In the genomic region with DNA sequence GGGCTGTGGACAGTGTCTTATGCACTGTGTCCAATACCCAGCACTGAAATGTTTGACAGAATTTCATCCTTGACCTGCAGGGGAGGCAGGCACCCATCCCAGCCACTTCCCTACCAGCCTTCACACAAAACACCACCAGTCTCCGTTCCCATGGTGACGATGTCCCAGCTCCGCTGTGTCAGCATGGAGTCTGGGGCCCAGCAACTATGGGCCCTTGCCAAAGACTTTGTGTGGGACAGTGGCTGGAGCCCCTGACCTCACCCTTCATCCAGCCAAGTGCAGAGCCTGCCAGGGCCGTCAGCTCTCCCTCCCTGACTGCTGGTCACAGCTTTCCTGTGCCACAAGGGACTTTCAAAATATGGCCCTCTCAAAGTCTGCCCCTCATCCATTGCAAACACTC, we compare ENCODE assay signal across 9 mouse cellular contexts. TPM values are rescaled to one million over a fixed set of nuclear protein-coding genes. Genes with fewer than 3 reads are reported as not detected.
DNase-seq lines count a peak whose midpoint lies in the region; ATAC-seq and TF ChIP-seq lines count a peak whose summit lies in the region.
"Had no signal": no experiment of that assay in that cellular context is flagged by ENCODE, and none has a peak within 500 bp of the region (broad histone marks: within the 10 kb centered on the region; RNA-seq: fewer than 3 reads in every experiment).

No protein-coding gene starts in this region.

- H3K4me2 ChIP-seq in heart, embryonic 12.5 days = no peak overlapping the region
- H3K4me2 ChIP-seq in hindbrain, embryonic 16.5 days (ENCODE audit: low read length) = no peak overlapping the region

- no peak overlapping the region for H3K4me3 ChIP-seq in heart, embryonic 12.5 days
- no peak overlapping the region for H3K4me3 ChIP-seq in hindbrain, embryonic 16.5 days (ENCODE audit: low read length)
- no peak overlapping the region for H3K4me3 ChIP-seq in small intestine, adult 2 months (ENCODE audit: low read depth, low read length)

- no peaks in the 10 kb centered on the region for H3K9me3 ChIP-seq in heart, embryonic 12.5 days (replicated peaks)
- H3K9me3 ChIP-seq in hindbrain, embryonic 16.5 days (ENCODE audit: control insufficient read depth, low read length) = no peaks in the 10 kb centered on the region

- peaks cover 17% of the 10 kb centered on the region for H3K36me3 ChIP-seq in heart, embryonic 12.5 days
- peaks cover 7% of the 10 kb centered on the region for H3K36me3 ChIP-seq in hindbrain, embryonic 16.5 days (ENCODE audit: control insufficient read depth, insufficient read depth, low read length)
- H3K36me3 ChIP-seq in small intestine, adult 2 months (ENCODE audit: control insufficient read depth, insufficient read depth, low read length) = peaks cover 23% of the 10 kb centered on the region

- no peak overlapping the region for H3K9ac ChIP-seq in heart, embryonic 12.5 days
- no peak overlapping the region for H3K9ac ChIP-seq in hindbrain, embryonic 16.5 days (ENCODE audit: low read depth, low read length)

- no peak for ATAC-seq in heart, embryonic 12.5 days (ENCODE audit: insufficient number of reproducible peaks, low FRiP score)
- peak; percentile 73 for ATAC-seq in hindbrain, embryonic 16.5 days

- H3K27me3 ChIP-seq in heart, embryonic 12.5 days (replicated peaks) = no peaks in the 10 kb centered on the region
- no peaks in the 10 kb centered on the region for H3K27me3 ChIP-seq in hindbrain, embryonic 16.5 days (replicated peaks; ENCODE audit: control insufficient read depth, insufficient read depth, low read length)
- no peaks in the 10 kb centered on the region for H3K27me3 ChIP-seq in small intestine, adult 2 months (ENCODE audit: control insufficient read depth, insufficient read depth, low read length)

- H3K4me1 ChIP-seq in heart, embryonic 12.5 days (replicated peaks) = peaks cover 46% of the 10 kb centered on the region
- H3K4me1 ChIP-seq in hindbrain, embryonic 16.5 days (ENCODE audit: control insufficient read depth, insufficient read depth, low read depth, low read length) = peaks cover 8% of the 10 kb centered on the region
- peaks cover 3% of the 10 kb centered on the region for H3K4me1 ChIP-seq in small intestine, adult 2 months (ENCODE audit: control insufficient read depth, insufficient read depth, insufficient read length, low read length)

- 0 out of 2 replicates have a peak, but pooled peaks have one; percentile 7 for TF ChIP-seq POLR2A in small intestine, adult 2 months (IDR thresholded peaks at IDR 0.05; ENCODE audit: low read depth, low read length)

- peak; percentile 98 for DNase-seq in heart, adult 11 months
- peak; percentile 79 to 87 for DNase-seq in right cerebral cortex, postnatal 10 days (ENCODE audit: low spot score in 2 of 2)
- no peak for DNase-seq in right cerebral cortex, postnatal 14 days
- no peak for DNase-seq in spleen, postnatal 14 days (ENCODE audit: low spot score in 2 of 2)
- no peak for DNase-seq in frontal cortex, postnatal 25 days (ENCODE audit: low spot score in 2 of 2)
- DNase-seq: thymus, adult 2 months had no signal

- WGBS in heart, embryonic 12.5 days = 76% methylated on average over 4 of the region's 4 CpGs
- 50% methylated on average over 4 of the region's 4 CpGs for WGBS in hindbrain, embryonic 16.5 days
- 90% methylated on average over 4 of the region's 4 CpGs for WGBS in small intestine, adult 2 months

- no peak overlapping the region for H3K27ac ChIP-seq in heart, embryonic 12.5 days (ENCODE audit: poor library complexity, severe bottlenecking)
- no peak overlapping the region; the same call in 1 of the 2 replicates for H3K27ac ChIP-seq in hindbrain, embryonic 16.5 days (ENCODE audit: low read depth, low read length)
- no peak overlapping the region for H3K27ac ChIP-seq in small intestine, adult 2 months (ENCODE audit: insufficient read depth, low read depth, low read length)

- TF ChIP-seq CTCF in small intestine, adult 2 months (IDR thresholded peaks at IDR 0.05; ENCODE audit: extremely low read depth, insufficient read length, insufficient replicate concordance, low read depth, low read length) = no peak

RNA-seq across cellular contexts. Expression of gene Cotl1, which starts 16.2 kb away (rescaled TPM):
- 40.6 and 54.2 TPM in 2 replicates for polyA plus RNA-seq in heart, embryonic 12.5 days (2016; fragmentation: Nextera tagmentation; extraction: Ambion mirVana)
- 112 and 127 TPM in 2 replicates for polyA plus RNA-seq in hindbrain, embryonic 16.5 days (2015; fragmentation: Nextera tagmentation; extraction: Ambion mirVana)
- 206 and 264 TPM in 2 replicates for polyA plus RNA-seq in small intestine, adult 2 months (2012; rRNA removed)

RNA-seq across cellular contexts. Expression of gene Klhl36, which starts 38.0 kb away (rescaled TPM):
- polyA plus RNA-seq in heart, embryonic 12.5 days (2016; fragmentation: Nextera tagmentation; extraction: Ambion mirVana) = 10.3 and 12.5 TPM in 2 replicates
- polyA plus RNA-seq in hindbrain, embryonic 16.5 days (2015; fragmentation: Nextera tagmentation; extraction: Ambion mirVana) = 20.3 and 20.5 TPM in 2 replicates
- polyA plus RNA-seq in small intestine, adult 2 months (2012; rRNA removed) = 11.5 and 23.8 TPM in 2 replicates

RNA-seq across cellular contexts. Expression of gene Tldc1, which starts 45.9 kb away (rescaled TPM):
- 14.6 and 14.8 TPM in 2 replicates for polyA plus RNA-seq in heart, embryonic 12.5 days (2016; fragmentation: Nextera tagmentation; extraction: Ambion mirVana)
- 11.4 and 13.4 TPM in 2 replicates for polyA plus RNA-seq in hindbrain, embryonic 16.5 days (2015; fragmentation: Nextera tagmentation; extraction: Ambion mirVana)
- 4.6 and 7.4 TPM in 2 replicates for polyA plus RNA-seq in small intestine, adult 2 months (2012; rRNA removed)

Comparison
In these comparisons a context has a peak if more than half of its experiments do, and no peak if none do; other contexts are left out.
1. DNase-seq: peak in heart, adult 11 months (single experiment) and right cerebral cortex, postnatal 10 days (2 of 2); none in right cerebral cortex, postnatal 14 days (single experiment), spleen, postnatal 14 days (0 of 2) and frontal cortex, postnatal 25 days (0 of 2).